Mouse (Mus musculus) right cerebral cortex, postnatal 4 days (tissue): Measurements from ENCODE around the gene Pax1.

ENCODE experiments used
- DNase-seq: peaks from one replicate; pipeline ENCODE4 v3.0.0-alpha.2; 2022

The Pax1 gene

GRCm38 (mm10) chr2:147373667-147374007 lies 11.9 kb downstream of the Pax1 start:
- DNase-seq = no peak

GRCm38 (mm10) chr2:147374245-147374644 lies 12.5 kb downstream of the Pax1 start:
- DNase-seq = no peak

- no peak for DNase-seq
Observed at GRCm38 (mm10) chr2:147375019-147375715, 13.4 kb downstream of the Pax1 start.

- DNase-seq = peak; percentile 83
Observed at GRCm38 (mm10) chr2:147378934-147379333, 17.2 kb downstream of the Pax1 start.

GRCm38 (mm10) chr2:147383373-147383772 lies 21.6 kb downstream of the Pax1 start:
- DNase-seq = no peak

- no peak for DNase-seq
Observed at GRCm38 (mm10) chr2:147386949-147387348, 25.2 kb downstream of the Pax1 start.

GRCm38 (mm10) chr2:147409323-147409722 lies 47.6 kb downstream of the Pax1 start:
- no peak for DNase-seq

GRCm38 (mm10) chr2:147415037-147415436 lies 53.3 kb downstream of the Pax1 start:
- DNase-seq = no peak

- DNase-seq = no peak
Observed at GRCm38 (mm10) chr2:147424582-147425255, 63.0 kb downstream of the Pax1 start.

- no peak for DNase-seq
Observed at GRCm38 (mm10) chr2:147429607-147430356, 68.1 kb downstream of the Pax1 start.

- DNase-seq = peak; percentile 42
Observed at GRCm38 (mm10) chr2:147433120-147433519, 71.4 kb downstream of the Pax1 start.
